ENCODE assay signal across 7 mouse cellular contexts in genomic region chrX:133688156-133688555, GRCm38 (mm10). TPM values are rescaled to one million over a fixed set of nuclear protein-coding genes. Genes with fewer than 3 reads are reported as not detected.
DNase-seq lines count a peak whose midpoint lies in the region; ATAC-seq lines count a peak whose summit lies in the region.

No protein-coding gene starts in this region.

- H3K27ac ChIP-seq in lung, embryonic 15.5 days, result 0 out of 2 replicates have a peak overlapping the region, but pooled peaks have one; percentile 44
- H3K27ac ChIP-seq in brown adipose tissue, adult 24 weeks (replicated peaks; ENCODE audit: low read depth, low read length), result peak overlapping the region; percentile 50; the same call in 1 of the 2 replicates
- H3K27ac ChIP-seq in heart, embryonic 14.5 days (replicated peaks in 1 of 2; ENCODE audit: control insufficient read depth in 1 of 2, insufficient read depth in 1 of 2, low read depth in 2 of 2, low read length in 2 of 2), result no peak overlapping the region
- peak overlapping the region; percentile 73 for H3K27ac ChIP-seq in limb, embryonic 15.5 days
- H3K27ac ChIP-seq in stomach, embryonic 14.5 days (ENCODE audit: low read length), result no peak overlapping the region; the same call in 1 of the 2 replicates

- H3K4me1 ChIP-seq in lung, embryonic 15.5 days, result peaks cover 3% of the 10 kb centered on the region; the same call in 1 of the 2 replicates
- peaks cover 7% of the 10 kb centered on the region for H3K4me1 ChIP-seq in brown adipose tissue, adult 24 weeks (ENCODE audit: control insufficient read depth, insufficient read depth, insufficient read length, low read length)
- H3K4me1 ChIP-seq in heart, embryonic 14.5 days (ENCODE audit: control insufficient read depth in 2 of 2, insufficient read depth in 2 of 2, low read length in 2 of 2), result no peaks in the 10 kb centered on the region; a peak in 1 of 4 replicates
- 0 out of 2 replicates have a peak, but pooled peaks cover 3% of the 10 kb centered on the region for H3K4me1 ChIP-seq in limb, embryonic 15.5 days
- H3K4me1 ChIP-seq in stomach, embryonic 14.5 days (ENCODE audit: control insufficient read depth, insufficient read depth, low read length), result no peaks in the 10 kb centered on the region

- no peaks in the 10 kb centered on the region for H3K9me3 ChIP-seq in lung, embryonic 15.5 days
- H3K9me3 ChIP-seq in heart, embryonic 14.5 days (ENCODE audit: control insufficient read depth, low read length), result no peaks in the 10 kb centered on the region
- H3K9me3 ChIP-seq in limb, embryonic 15.5 days, result no peaks in the 10 kb centered on the region
- no peaks in the 10 kb centered on the region for H3K9me3 ChIP-seq in stomach, embryonic 14.5 days (ENCODE audit: control insufficient read depth, low read depth, low read length)

- 14% methylated on average over 11 of the region's 31 CpGs for WGBS in lung, embryonic 15.5 days
- WGBS in heart, embryonic 14.5 days, result 15% methylated on average over 20 of the region's 31 CpGs
- whole genome bisulfite sequencing in limb, embryonic 15.5 days, result 20% methylated on average over 27 of the region's 31 CpGs
- WGBS in stomach, embryonic 14.5 days, result 13% methylated on average over 28 of the region's 31 CpGs

- DNase-seq in lung, adult 18-20 months, result no peak
- DNase-seq in left cerebral cortex, adult 11 months (ENCODE audit: low spot score), result no peak

- no peak for ATAC-seq in lung, embryonic 15.5 days (ENCODE audit: borderline replicate concordance, extremely low read depth, low FRiP score, low TSS enrichment)
- ATAC-seq in heart, embryonic 14.5 days (ENCODE audit: insufficient number of reproducible peaks, insufficient read depth, low FRiP score, low read depth), result no peak
- no peak for ATAC-seq in limb, embryonic 15.5 days (ENCODE audit: insufficient number of reproducible peaks, low FRiP score, low TSS enrichment, low read depth)
- ATAC-seq in stomach, embryonic 14.5 days (ENCODE audit: insufficient number of reproducible peaks, insufficient read depth, low FRiP score, low read depth), result no peak

- peak overlapping the region; percentile 90 for H3K4me2 ChIP-seq in lung, embryonic 15.5 days
- H3K4me2 ChIP-seq in heart, embryonic 14.5 days (ENCODE audit: low read length), result peak overlapping the region; percentile 88
- H3K4me2 ChIP-seq in limb, embryonic 15.5 days, result peak overlapping the region; percentile 79
- peak overlapping the region; percentile 65 for H3K4me2 ChIP-seq in stomach, embryonic 14.5 days (replicated peaks; ENCODE audit: low read depth, low read length)

- peak overlapping the region; percentile 50 for H3K4me3 ChIP-seq in lung, embryonic 15.5 days
- H3K4me3 ChIP-seq in brown adipose tissue, adult 24 weeks (ENCODE audit: insufficient read depth, low read depth, low read length), result peak overlapping the region; percentile 61
- H3K4me3 ChIP-seq in heart, embryonic 14.5 days (ENCODE audit: control insufficient read depth in 1 of 2, insufficient read depth in 1 of 2, low read depth in 1 of 2, low read length in 2 of 2), result peak overlapping the region; percentile 46
- peak overlapping the region; percentile 54 for H3K4me3 ChIP-seq in limb, embryonic 15.5 days
- peak overlapping the region; percentile 47 for H3K4me3 ChIP-seq in stomach, embryonic 14.5 days (ENCODE audit: low read depth, low read length)

- H3K27me3 ChIP-seq in lung, embryonic 15.5 days, result peaks cover 57% of the 10 kb centered on the region
- peaks cover 47% of the 10 kb centered on the region for H3K27me3 ChIP-seq in heart, embryonic 14.5 days (ENCODE audit: control insufficient read depth, insufficient read depth, low read length)
- peaks cover 48% of the 10 kb centered on the region for H3K27me3 ChIP-seq in limb, embryonic 15.5 days
- H3K27me3 ChIP-seq in stomach, embryonic 14.5 days (ENCODE audit: control insufficient read depth, insufficient read depth, low read length), result no peaks in the 10 kb centered on the region

- peak overlapping the region; percentile 29; the same call in 1 of the 2 replicates for H3K9ac ChIP-seq in lung, embryonic 15.5 days
- peak overlapping the region; percentile 44 for H3K9ac ChIP-seq in heart, embryonic 14.5 days (ENCODE audit: low read length)
- 0 out of 2 replicates have a peak overlapping the region, but pooled peaks have one; percentile 28 for H3K9ac ChIP-seq in limb, embryonic 15.5 days
- H3K9ac ChIP-seq in stomach, embryonic 14.5 days (replicated peaks; ENCODE audit: low read depth, low read length), result peak overlapping the region; percentile 36; the same call in 1 of the 2 replicates

- H3K36me3 ChIP-seq in lung, embryonic 15.5 days, result no peaks in the 10 kb centered on the region
- no peaks in the 10 kb centered on the region for H3K36me3 ChIP-seq in heart, embryonic 14.5 days (ENCODE audit: control insufficient read depth, insufficient read depth, low read length)
- H3K36me3 ChIP-seq in limb, embryonic 15.5 days, result no peaks in the 10 kb centered on the region
- no peaks in the 10 kb centered on the region for H3K36me3 ChIP-seq in stomach, embryonic 14.5 days (ENCODE audit: control insufficient read depth, insufficient read depth, low read length)

RNA-seq across cellular contexts. Expression of gene Pcdh19, which starts 0.6 kb away (rescaled TPM):
- 1.3 and 1.6 TPM in 2 replicates for polyA plus RNA-seq in lung, embryonic 15.5 days (2015; fragmentation: Nextera tagmentation; extraction: Ambion mirVana)
- polyA plus RNA-seq in brown adipose tissue, adult 24 weeks (2012; ENCODE audit: insufficient read depth, insufficient read length, missing spikeins), result 1.9 and 3.1 TPM in 2 replicates
- polyA plus RNA-seq in heart, embryonic 14.5 days (2014; fragmentation: Nextera tagmentation; extraction: Ambion mirVana), result 0.58 and 0.61 TPM in 2 replicates
- polyA plus RNA-seq in limb, embryonic 15.5 days (2015; fragmentation: Nextera tagmentation; extraction: Ambion mirVana), result 4.8 and 5.2 TPM in 2 replicates
- 6.9 and 8.0 TPM in 2 replicates for polyA plus RNA-seq in stomach, embryonic 14.5 days (2014; fragmentation: Nextera tagmentation; extraction: Ambion mirVana)

Comparison
In these comparisons a context has a peak if more than half of its experiments do, and no peak if none do; other contexts are left out.
1. H3K27ac ChIP-seq: peak in lung, embryonic 15.5 days (single experiment), brown adipose tissue, adult 24 weeks (single experiment) and limb, embryonic 15.5 days (single experiment); none in heart, embryonic 14.5 days (0 of 2) and stomach, embryonic 14.5 days (single experiment).
2. Peak in every context shown above with its lines, with median percentiles within 50 percentile points of each other: H3K4me2 ChIP-seq, H3K4me3 ChIP-seq and H3K9ac ChIP-seq.